Mouse (Mus musculus) inflammation-experienced regulatory T-cells, adult 6 months (primary cell): ENCODE results near the gene Agk. TPM values are rescaled to one million over a fixed set of nuclear protein-coding genes. Genes with fewer than 3 reads are reported as not detected.

ENCODE experiments used
- polyA plus RNA-seq, 3 experiments: library from polyadenylated mRNA; unstranded; fragments of 100-300 nt; shearing (Covaris generic); gene quantifications; one replicate each; pipeline ENCODE4 v1.2.1; 2017

Agk gene
- polyA plus RNA-seq, 3 experiments from 2014 or later: 42.6 to 70.6 (median 59.1) TPM

Other genes starting within 250 kb of the Agk start
- gene E330009J07Rik, start 111.0 kb downstream of the Agk start, polyA plus RNA-seq: 1 to 10 TPM; 3.2 to 9.1 (median 6.1) TPM
- not detected for gene Wee2, start 113.9 kb downstream of the Agk start, polyA plus RNA-seq
- 100 to 1,000 TPM; 108 to 133 (median 114) TPM for gene Ssbp1, start 146.2 kb downstream of the Agk start, polyA plus RNA-seq
- not detected for gene Tas2r137, start 166.1 kb downstream of the Agk start, polyA plus RNA-seq
- gene Tas2r108, start 168.4 kb downstream of the Agk start, polyA plus RNA-seq: not detected
- gene Prss37, start 194.3 kb downstream of the Agk start, polyA plus RNA-seq: not detected
- gene Olfr461, start 229.9 kb downstream of the Agk start, polyA plus RNA-seq: not detected
- gene Olfr460, start 244.3 kb downstream of the Agk start, polyA plus RNA-seq: not detected